Mouse (Mus musculus) heart, embryonic 16.5 days (tissue): Measurements from ENCODE around the gene Mitf. TPM values are rescaled to one million over a fixed set of nuclear protein-coding genes. Genes with fewer than 3 reads are reported as not detected.

Experiments
- ATAC-seq: fragments of 200-750 bp; cut with Nextera tagmentation; replicated peaks from 2 replicates; pipeline ENCODE4 v1.8.0; 2017; ENCODE audit warnings: moderate number of reproducible peaks; ENCODE audit not compliant: insufficient read depth, low FRiP score; ENCODE audit errors: extremely low read depth
- H3K27ac ChIP-seq: fragments of 300-500 bp; sonication (generic); 2 replicates; pipeline ENCODE4 v1.5.1; 2014; ENCODE audit warnings: mild to moderate bottlenecking, low read length, control low read depth, moderate library complexity
- H3K27me3 ChIP-seq: fragments of 300-500 bp; sonication (generic); 2 replicates; pipeline ENCODE4 v1.6.1; 2014; ENCODE audit warnings: low read length, mixed read lengths; ENCODE audit not compliant: control insufficient read depth, insufficient read depth
- H3K36me3 ChIP-seq: fragments of 300-500 bp; sonication (generic); 2 replicates; pipeline ENCODE4 v1.6.1; 2014; ENCODE audit not compliant: control insufficient read depth, insufficient read depth
- H3K4me1 ChIP-seq: fragments of 300-500 bp; sonication (generic); 2 replicates; pipeline ENCODE4 v1.6.1; 2014; ENCODE audit warnings: low read length, mixed read lengths; ENCODE audit not compliant: control insufficient read depth, insufficient read depth
- H3K4me2 ChIP-seq: fragments of 300-500 bp; sonication (generic); 2 replicates; pipeline ENCODE4 v1.6.1; 2014; ENCODE audit warnings: low read depth, mild to moderate bottlenecking, control low read depth, low read length
- H3K4me3 ChIP-seq: fragments of 300-500 bp; sonication (generic); 2 replicates; pipeline ENCODE4 v1.5.1; 2014; ENCODE audit warnings: mild to moderate bottlenecking, control low read depth, low read length
- H3K9ac ChIP-seq: fragments of 300-500 bp; sonication (generic); 2 replicates; pipeline ENCODE4 v1.6.1; 2014; ENCODE audit warnings: low read length, control low read depth
- H3K9me3 ChIP-seq: fragments of 300-500 bp; sonication (generic); replicated peaks from 2 replicates; pipeline ENCODE4 v1.6.1; 2016; ENCODE audit warnings: low read length; ENCODE audit not compliant: control insufficient read depth
- WGBS: fragments of 180-500 bp; shearing (Covaris S2); extraction: QIAGEN DNeasy Blood & Tissue Kit; methylation state at CpG from one replicate; pipeline ENCODE4 v1.1.7; 2014; 5-methylcytosine and 5-hydroxymethylcytosine counted together
- polyA plus RNA-seq: library from polyadenylated mRNA; unstranded; fragments of >200 nt; fragmentation: Nextera tagmentation; extraction: Ambion mirVana; gene quantifications from 2 replicates; pipeline ENCODE4 v1.2.1, GENCODE M21; 2015

Gene Mitf
- polyA plus RNA-seq, 1 experiment from 2014 or later, result 19.6 TPM

GRCm38 (mm10) chr6:97881935-97882334, 75.1 kb downstream of the Mitf start:
- H3K4me2 ChIP-seq, result no peak overlapping the region
- H3K9me3 ChIP-seq, result no peaks in the 10 kb centered on the region
- H3K36me3 ChIP-seq, result no peaks in the 10 kb centered on the region
- WGBS, result 18% methylated on average over 3 of the region's 3 CpGs
- H3K4me3 ChIP-seq, result no peak overlapping the region
- H3K9ac ChIP-seq, result 0 out of 2 replicates have a peak overlapping the region, but pooled peaks have one; percentile 18
- no peak for ATAC-seq
- H3K27ac ChIP-seq, result peak overlapping the region; percentile 86
- H3K27me3 ChIP-seq, result no peaks in the 10 kb centered on the region
- H3K4me1 ChIP-seq, result peaks cover 39% of the 10 kb centered on the region

- ATAC-seq, result no peak
- Histone ChIP-seq H3K27ac (peak overlapping the region; percentile 86), H3K4me2 (no peak overlapping the region), H3K36me3 (no peaks in the 10 kb centered on the region), H3K4me1 (peaks cover 36% of the 10 kb centered on the region), H3K27me3 (no peaks in the 10 kb centered on the region), H3K9ac (no peak overlapping the region), H3K4me3 (no peak overlapping the region), H3K9me3 (no peaks in the 10 kb centered on the region)
- WGBS, result 64% methylated on average over 8 of the region's 8 CpGs
Observed at GRCm38 (mm10) chr6:97882931-97883330, 76.1 kb downstream of the Mitf start.

- ATAC-seq, result peak; percentile 84
- peaks cover 30% of the 10 kb centered on the region for H3K4me1 ChIP-seq
- H3K27ac ChIP-seq, result peak overlapping the region; percentile 86
- no peak overlapping the region for H3K9ac ChIP-seq
- no peak overlapping the region for H3K4me3 ChIP-seq
- no peaks in the 10 kb centered on the region for H3K36me3 ChIP-seq
- WGBS, result 17% methylated on average over 2 of the region's 2 CpGs
- no peaks in the 10 kb centered on the region for H3K9me3 ChIP-seq
- peak overlapping the region; percentile 20; the same call in 1 of the 2 replicates for H3K4me2 ChIP-seq
- H3K27me3 ChIP-seq, result no peaks in the 10 kb centered on the region
Observed at GRCm38 (mm10) chr6:97883496-97883895, 76.6 kb downstream of the Mitf start.

GRCm38 (mm10) chr6:97884971-97885370, 78.1 kb downstream of the Mitf start:
- Histone ChIP-seq H3K4me1 (peaks cover 24% of the 10 kb centered on the region), H3K27me3 (no peaks in the 10 kb centered on the region), H3K9ac (no peak overlapping the region), H3K4me3 (no peak overlapping the region), H3K9me3 (no peaks in the 10 kb centered on the region), H3K4me2 (no peak overlapping the region), H3K27ac (no peak overlapping the region), H3K36me3 (no peaks in the 10 kb centered on the region)
- ATAC-seq, result no peak
- WGBS, result 84% methylated on average over 4 of the region's 4 CpGs

GRCm38 (mm10) chr6:97885606-97886005, 78.8 kb downstream of the Mitf start:
- Histone ChIP-seq H3K4me3 (no peak overlapping the region), H3K27me3 (no peaks in the 10 kb centered on the region), H3K36me3 (no peaks in the 10 kb centered on the region), H3K4me2 (no peak overlapping the region), H3K9ac (no peak overlapping the region), H3K4me1 (peaks cover 20% of the 10 kb centered on the region), H3K9me3 (no peaks in the 10 kb centered on the region), H3K27ac (no peak overlapping the region)
- no peak for ATAC-seq
- WGBS, result 85% methylated on average over 3 of the region's 3 CpGs

- no peak for ATAC-seq
- Histone ChIP-seq H3K27me3 (no peaks in the 10 kb centered on the region), H3K4me2 (no peak overlapping the region), H3K9ac (no peak overlapping the region), H3K36me3 (no peaks in the 10 kb centered on the region), H3K4me3 (no peak overlapping the region), H3K27ac (no peak overlapping the region), H3K4me1 (peaks cover 4% of the 10 kb centered on the region), H3K9me3 (no peaks in the 10 kb centered on the region)
- 40% methylated on average over 4 of the region's 4 CpGs for WGBS
Observed at GRCm38 (mm10) chr6:97887893-97888292, 81.0 kb downstream of the Mitf start.

GRCm38 (mm10) chr6:97888596-97888995, 81.7 kb downstream of the Mitf start:
- peaks cover 2% of the 10 kb centered on the region; the same call in 1 of the 2 replicates for H3K4me1 ChIP-seq

GRCm38 (mm10) chr6:97893546-97893945, 86.7 kb downstream of the Mitf start:
- 83% methylated on average over 5 of the region's 5 CpGs for WGBS
- H3K4me1 ChIP-seq, result no peaks in the 10 kb centered on the region
- H3K27ac ChIP-seq, result no peak overlapping the region
- H3K9ac ChIP-seq, result no peak overlapping the region
- no peak for ATAC-seq
- no peak overlapping the region for H3K4me3 ChIP-seq
- no peaks in the 10 kb centered on the region for H3K27me3 ChIP-seq
- no peak overlapping the region for H3K4me2 ChIP-seq
- H3K36me3 ChIP-seq, result no peaks in the 10 kb centered on the region
- no peaks in the 10 kb centered on the region for H3K9me3 ChIP-seq

More at GRCm38 (mm10) chr6:97888596-97888995, 81.7 kb downstream of the Mitf start:
- no peaks in the 10 kb centered on the region for H3K36me3 ChIP-seq
- no peak overlapping the region for H3K27ac ChIP-seq
- 84% methylated on average over 3 of the region's 3 CpGs for WGBS
- ATAC-seq, result no peak
- no peak overlapping the region for H3K4me3 ChIP-seq
- H3K4me2 ChIP-seq, result no peak overlapping the region
- no peaks in the 10 kb centered on the region for H3K9me3 ChIP-seq
- H3K27me3 ChIP-seq, result no peaks in the 10 kb centered on the region
- H3K9ac ChIP-seq, result no peak overlapping the region

- H3K4me3 ChIP-seq, result no peak overlapping the region
- H3K4me2 ChIP-seq, result no peak overlapping the region
- no peaks in the 10 kb centered on the region for H3K9me3 ChIP-seq
- no peak overlapping the region for H3K9ac ChIP-seq
- H3K27me3 ChIP-seq, result no peaks in the 10 kb centered on the region
- H3K4me1 ChIP-seq, result no peaks in the 10 kb centered on the region; the same call in 1 of the 2 replicates
- ATAC-seq, result no peak
- no peaks in the 10 kb centered on the region for H3K36me3 ChIP-seq
- no peak overlapping the region for H3K27ac ChIP-seq
- 88% methylated on average over 6 of the region's 6 CpGs for WGBS
Observed at GRCm38 (mm10) chr6:97897191-97897590, 90.3 kb downstream of the Mitf start.
